Mouse (Mus musculus) cerebellum, adult 9-11 months (tissue): Measurements from ENCODE around the gene Ganab.
"Not testable (repeated sequence)": the region's sequence is repeated elsewhere in the genome, so short reads cannot be mapped to it uniquely, and the experiment has no call there.

Source experiments
- DNase-seq: peaks from one replicate; pipeline ENCODE4 v3.0.0; 2022

Gene Ganab

GRCm38 (mm10) chr19:8897865-8898495 is at the start of gene Ganab:
TSS of gene Ganab (plus strand) at chr19:8898071.
- DNase-seq = peak; percentile 96

- no peak for DNase-seq
Measured at GRCm38 (mm10) chr19:8848356-8848755, 49.5 kb upstream of the Ganab start.

DNA sequence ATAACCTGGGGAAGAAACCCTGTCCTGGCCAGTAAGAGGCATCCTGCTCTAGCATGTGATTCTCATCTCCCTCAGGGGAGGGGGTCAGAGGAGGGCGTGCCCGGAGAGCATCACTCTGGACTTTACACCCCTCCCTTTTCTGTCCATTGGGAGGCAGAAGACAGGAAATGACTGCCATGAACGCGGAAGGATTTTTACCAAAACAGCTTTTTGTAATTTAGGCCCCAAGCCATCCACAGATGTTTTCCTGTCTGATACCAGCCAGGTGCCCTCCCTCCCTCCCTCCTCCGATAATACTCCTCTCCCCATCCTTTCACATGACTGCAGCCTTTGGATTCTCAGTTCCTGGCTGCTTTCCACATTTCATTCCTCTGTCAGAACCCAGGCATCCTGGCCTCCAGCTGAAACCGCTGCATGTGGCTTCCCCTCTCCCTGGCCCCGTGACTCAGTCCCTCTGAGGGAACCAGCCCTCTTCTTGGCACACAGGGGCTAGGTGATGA is 47.4 kb upstream of the Ganab start, which contains the start of gene Lrrn4cl:
TSS of gene Lrrn4cl (plus strand) at position 367 of the 500 bp plus-strand sequence.
- peak; percentile 34 for DNase-seq

DNA sequence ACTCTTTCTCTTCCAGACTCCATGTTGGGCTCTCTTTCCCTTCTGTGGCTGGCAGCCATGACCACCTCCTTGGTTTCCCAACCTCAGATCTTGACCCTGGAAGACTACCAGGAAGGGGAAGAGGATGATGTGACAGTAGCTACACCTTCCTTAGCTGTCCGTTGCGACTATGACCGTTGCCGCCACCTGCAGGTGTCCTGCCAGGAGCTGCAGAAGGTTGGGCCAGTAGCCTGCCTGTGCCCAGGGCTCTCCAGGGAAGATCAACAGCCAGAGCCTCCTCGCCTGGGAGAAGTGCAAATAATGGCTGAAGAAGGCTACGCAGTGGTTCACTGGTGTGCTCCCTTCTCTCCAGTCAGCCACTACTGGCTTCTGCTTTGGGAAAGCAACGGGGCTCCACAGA is 46.2 kb upstream of the Ganab start:
- DNase-seq = peak; percentile 19

GRCm38 (mm10) chr19:8852236-8852928 is 45.5 kb upstream of the Ganab start:
- peak; percentile 7 for DNase-seq

DNA sequence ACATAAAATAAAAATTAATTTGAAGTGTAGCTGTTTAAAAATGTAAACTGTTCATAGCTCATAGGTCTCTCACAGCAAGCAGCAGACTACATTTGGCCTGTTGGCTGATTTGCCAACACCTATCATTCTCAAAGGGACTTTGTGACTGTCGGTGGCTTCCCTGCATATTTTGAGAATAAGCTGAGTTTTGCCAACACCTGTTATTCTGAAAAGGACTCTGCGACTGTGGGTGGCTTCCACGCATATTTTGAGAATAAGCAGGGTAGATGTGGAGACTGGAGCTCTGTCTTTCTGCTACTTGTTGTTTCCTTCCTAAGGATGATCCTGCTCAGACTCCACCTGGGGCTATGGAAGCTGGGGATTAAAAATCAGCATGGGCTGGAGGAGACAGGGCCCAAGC is 44.8 kb upstream of the Ganab start:
- peak; percentile 1 for DNase-seq

- DNase-seq = peak; percentile 27
Measured at GRCm38 (mm10) chr19:8857689-8858088, 40.2 kb upstream of the Ganab start.

DNA sequence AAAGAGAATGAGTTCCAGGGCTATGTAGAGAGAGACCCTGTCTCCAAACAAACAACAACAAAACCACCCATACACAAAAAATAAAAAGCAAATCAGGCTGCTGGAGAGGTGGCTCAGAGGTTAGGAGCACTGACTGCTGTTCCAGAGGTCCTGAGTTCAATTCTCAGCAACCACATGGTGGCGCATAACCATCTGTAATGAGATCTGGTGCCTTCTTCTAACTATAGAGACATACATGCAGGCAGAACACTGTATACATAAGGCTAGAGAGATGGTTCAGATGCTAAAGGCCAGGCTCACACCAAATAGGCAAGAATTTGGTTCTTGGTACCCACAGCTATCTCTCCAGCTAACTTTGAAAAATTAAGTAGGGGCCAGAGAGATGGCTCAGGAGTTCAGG is 38.9 kb upstream of the Ganab start:
- peak; percentile 1 for DNase-seq

GRCm38 (mm10) chr19:8864265-8864664 is 33.6 kb upstream of the Ganab start:
- DNase-seq = peak; percentile 1

DNA sequence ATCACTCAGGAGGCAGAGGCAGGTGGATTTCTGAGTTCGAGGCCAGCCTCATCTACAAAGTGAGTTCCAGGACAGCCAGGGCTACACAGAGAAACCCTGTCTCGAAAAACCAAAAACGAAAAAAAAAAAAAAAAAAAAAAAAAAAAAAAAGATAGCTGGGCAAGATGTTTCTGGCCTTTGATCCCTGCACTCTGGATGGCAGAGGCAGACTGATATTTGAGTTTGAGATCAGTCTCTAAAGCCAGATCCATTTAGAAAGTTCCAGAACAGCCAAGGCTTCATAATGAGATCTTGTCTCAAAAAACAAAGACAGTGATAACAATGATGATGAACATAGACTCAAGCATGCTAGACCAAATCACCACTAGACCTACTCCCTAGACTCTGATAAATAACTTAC is 27.5 kb upstream of the Ganab start:
- not testable (repeated sequence) for DNase-seq

DNA sequence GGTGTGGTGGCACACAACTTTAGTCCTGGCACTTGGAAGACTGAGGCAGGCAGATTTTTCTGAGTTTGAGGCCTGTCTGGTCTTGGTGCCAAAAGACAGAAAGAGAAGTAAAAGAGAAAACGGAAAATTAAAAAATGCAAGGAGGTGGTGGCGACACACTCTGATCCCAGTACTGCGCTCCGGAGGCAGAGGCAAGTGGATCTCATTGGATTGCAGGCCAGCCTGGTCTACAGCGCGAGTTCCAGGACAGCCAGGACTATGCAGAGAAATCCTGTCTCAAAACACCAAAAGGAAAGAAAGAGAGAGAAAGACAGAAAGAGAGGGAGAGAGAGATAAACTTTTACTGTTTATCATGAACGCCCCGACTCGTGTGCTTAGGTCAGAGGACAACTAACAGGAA is 27.0 kb upstream of the Ganab start:
- peak; percentile 35 for DNase-seq

DNA sequence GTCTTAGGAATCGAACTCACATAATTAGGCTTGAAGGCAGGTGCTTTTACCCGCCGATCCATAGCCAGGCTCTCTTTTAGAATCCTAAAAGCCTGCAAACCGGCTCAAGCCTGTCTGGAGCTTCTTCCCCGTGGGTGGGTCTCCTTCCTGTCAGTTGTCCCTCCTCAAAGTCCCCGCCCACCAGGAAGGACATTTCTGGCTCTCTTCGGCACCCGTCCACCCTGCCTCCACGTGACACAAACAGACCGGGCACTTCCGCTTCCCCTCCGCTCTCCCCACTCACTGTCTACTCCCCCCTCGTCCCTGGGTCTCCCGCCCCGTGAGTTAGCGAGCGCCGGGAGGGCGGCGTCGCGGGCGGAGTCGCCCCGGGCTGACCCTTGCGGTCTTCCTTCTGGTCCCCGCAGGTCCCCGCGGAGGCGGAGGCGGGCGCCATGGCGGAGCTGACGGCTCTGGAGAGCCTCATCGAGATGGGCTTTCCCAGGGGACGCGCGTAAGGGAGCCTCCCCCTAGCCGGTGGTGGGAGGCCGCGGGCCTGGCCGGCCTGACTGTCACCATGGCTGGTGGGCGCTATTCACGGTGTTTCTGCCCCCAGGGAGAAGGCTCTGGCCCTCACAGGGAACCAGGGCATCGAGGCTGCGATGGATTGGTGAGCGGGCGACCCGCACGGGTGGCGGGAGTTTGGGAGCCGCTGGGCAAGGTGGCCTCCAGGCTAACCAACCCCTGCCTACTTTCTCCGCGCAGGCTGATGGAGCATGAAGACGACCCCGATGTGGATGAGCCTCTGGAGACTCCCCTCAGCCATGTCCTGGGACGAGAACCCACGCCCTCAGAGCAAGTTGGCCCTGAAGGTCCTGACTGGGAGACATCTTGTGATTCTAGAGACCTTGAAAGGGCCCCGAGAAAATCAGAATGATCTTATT is 26.3 kb upstream of the Ganab start, which contains the start of gene Ubxn1:
TSS of gene Ubxn1 (plus strand) at position 230 of the 920 bp plus-strand sequence.
- DNase-seq = peak; percentile 98

DNA sequence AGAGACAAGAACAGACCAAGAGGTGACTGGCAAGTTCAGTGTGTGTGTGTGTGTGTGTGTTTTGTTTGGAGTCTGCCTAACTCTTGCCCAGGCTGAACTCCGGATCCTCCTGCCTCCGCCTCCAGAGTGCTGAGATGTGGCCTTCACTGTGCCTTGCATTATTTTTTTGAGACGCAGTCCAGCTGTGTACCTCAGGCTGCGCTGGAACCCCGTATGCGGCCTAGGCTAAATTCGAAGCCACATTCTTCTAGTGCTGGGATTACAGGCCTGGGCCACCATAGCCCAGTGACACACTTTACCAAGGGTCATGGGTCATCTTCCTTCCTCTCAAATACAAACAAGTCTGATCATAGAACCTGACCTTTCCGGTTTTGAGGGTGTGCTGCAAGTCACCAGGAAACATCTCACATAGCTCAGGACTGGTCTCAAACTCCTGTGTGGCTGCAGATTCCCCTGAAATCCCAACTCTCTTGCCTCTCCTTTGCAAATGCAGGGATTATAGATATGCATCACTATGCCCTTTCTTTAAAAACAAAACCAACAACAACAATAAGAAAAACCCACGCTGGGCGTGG is 25.5 kb upstream of the Ganab start:
- DNase-seq = peak; percentile 27

DNA sequence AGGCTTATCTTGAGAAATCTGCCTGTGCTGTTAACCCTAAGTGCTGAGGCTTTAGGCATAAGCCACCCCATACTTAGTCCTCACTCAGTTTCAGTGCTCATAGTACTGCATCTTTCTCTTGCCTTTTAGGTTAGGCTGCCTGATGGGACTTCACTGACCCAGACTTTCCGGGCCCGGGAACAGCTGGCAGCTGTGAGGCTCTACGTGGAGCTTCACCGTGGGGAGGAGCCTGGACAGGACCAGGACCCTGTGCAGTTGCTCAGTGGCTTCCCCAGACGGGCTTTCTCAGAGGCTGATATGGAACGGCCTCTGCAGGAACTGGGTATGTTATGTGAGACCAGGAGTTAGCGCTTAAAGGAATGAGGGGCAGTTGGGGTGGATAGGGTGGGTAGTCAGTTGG is 22.8 kb upstream of the Ganab start:
- peak; percentile 7 for DNase-seq

GRCm38 (mm10) chr19:8880311-8881033 is 17.4 kb upstream of the Ganab start, which contains the start of gene Uqcc3:
TSS of gene Uqcc3 (minus strand) at chr19:8880923.
- peak; percentile 90 for DNase-seq

DNA sequence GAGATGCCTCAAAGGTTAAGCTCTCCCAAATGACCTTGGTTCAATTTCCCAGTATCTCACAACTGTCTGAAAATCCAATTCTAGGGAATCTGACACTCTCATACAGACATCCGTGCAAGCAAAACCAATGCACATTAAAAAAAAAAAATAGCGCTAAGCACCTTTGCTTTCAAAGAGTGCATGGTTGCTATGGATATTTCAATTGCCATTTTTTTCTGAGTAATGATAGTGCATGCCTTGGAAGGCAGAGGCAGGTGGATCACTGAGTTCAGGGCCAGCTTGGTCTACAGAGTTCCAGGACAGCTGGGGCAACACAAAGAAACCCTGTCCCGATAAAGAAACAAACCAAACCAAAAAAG is 16.9 kb upstream of the Ganab start:
- no peak for DNase-seq

GRCm38 (mm10) chr19:8883616-8884015 is 14.3 kb upstream of the Ganab start, which contains the start of the genes Lbhd1 and Gm49403:
TSS of gene Lbhd1 (plus strand) at chr19:8883732.
TSS of gene Gm49403 (plus strand) at chr19:8883930.
- DNase-seq = no peak

DNA sequence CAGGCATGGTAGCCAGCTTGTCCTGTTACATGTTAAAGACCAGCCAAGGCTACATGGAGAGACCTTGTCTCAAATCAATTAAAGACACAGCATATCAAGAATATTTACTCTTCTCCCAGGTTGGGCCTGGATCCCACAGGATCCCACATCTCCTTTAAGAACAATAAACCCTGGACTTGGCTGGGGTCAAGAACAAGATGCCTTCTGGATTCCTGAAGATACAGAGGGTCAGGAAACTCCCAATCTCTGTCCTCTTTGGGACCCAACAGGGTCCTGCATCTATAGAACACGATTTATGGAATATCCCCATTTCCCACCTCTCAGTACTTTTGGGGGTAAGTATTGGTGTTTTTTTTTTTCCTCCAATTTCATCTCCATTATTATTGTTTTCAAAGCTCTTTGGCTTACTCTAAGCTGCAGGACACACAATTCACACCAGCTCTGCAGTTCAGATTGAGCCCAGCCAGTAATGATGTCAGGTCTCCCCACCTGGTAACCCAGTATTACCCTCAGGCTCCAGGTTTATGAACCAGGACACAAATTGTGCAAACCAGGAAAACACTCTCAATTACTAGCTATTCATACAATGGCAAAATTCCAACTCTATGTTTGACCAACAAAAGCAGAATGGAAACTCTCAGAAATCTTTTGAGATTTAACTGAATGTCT is 10.8 kb upstream of the Ganab start:
- no peak for DNase-seq

GRCm38 (mm10) chr19:8887585-8888463 is 10.0 kb upstream of the Ganab start:
- DNase-seq = no peak
